Mouse (Mus musculus) CD8-positive naive resting alpha-beta T cell, adult 2 months (primary cell): Measurements from ENCODE around the gene Gpr85.
"Not testable (repeated sequence)": the region's sequence is repeated elsewhere in the genome, so short reads cannot be mapped to it uniquely, and the experiment has no call there.

ENCODE experiments used
- DNase-seq, 2 experiments: peaks; one replicate each; pipeline ENCODE4 v3.0.0; 2022; ENCODE audit warnings: low read depth in 2 of 2, low spot score in 2 of 2

Gene Gpr85

GRCm38 (mm10) chr6:13839345-13840054 lies at the start of gene Gpr85:
Gene Gpr85 (minus strand): TSS chr6:13839942.
- DNase-seq: no peak

GRCm38 (mm10) chr6:13884877-13885592 lies 45.3 kb upstream of the Gpr85 start:
- DNase-seq: no peak

- DNase-seq: no peak
Measured at GRCm38 (mm10) chr6:13882919-13883318, 43.2 kb upstream of the Gpr85 start.

- DNase-seq: no peak
Measured at GRCm38 (mm10) chr6:13873959-13874358, 34.2 kb upstream of the Gpr85 start.

- DNase-seq: no peak
Measured at GRCm38 (mm10) chr6:13872076-13872475, 32.3 kb upstream of the Gpr85 start.

GRCm38 (mm10) chr6:13871625-13871958 lies 31.9 kb upstream of the Gpr85 start:
- DNase-seq: no peak

GRCm38 (mm10) chr6:13870919-13871624 lies 31.3 kb upstream of the Gpr85 start, which contains the start of gene 2610001J05Rik:
Gene 2610001J05Rik (minus strand): TSS chr6:13871518.
- DNase-seq: peak; percentile 79 to 83

GRCm38 (mm10) chr6:13870289-13870741 lies 30.6 kb upstream of the Gpr85 start:
- DNase-seq: no peak

- no peak for DNase-seq
Measured at GRCm38 (mm10) chr6:13860596-13860995, 20.9 kb upstream of the Gpr85 start.

GRCm38 (mm10) chr6:13859877-13860585 lies 20.3 kb upstream of the Gpr85 start:
- no peak for DNase-seq

- DNase-seq: no peak
Measured at GRCm38 (mm10) chr6:13854230-13854629, 14.5 kb upstream of the Gpr85 start.

- no peak for DNase-seq
Measured at GRCm38 (mm10) chr6:13853244-13853643, 13.5 kb upstream of the Gpr85 start.

GRCm38 (mm10) chr6:13846031-13846430 lies 6.3 kb upstream of the Gpr85 start:
- DNase-seq: not testable (repeated sequence)

- DNase-seq: peak in 1 of 2 experiments; percentile 11
Measured at GRCm38 (mm10) chr6:13838677-13839344, 931 bp downstream of the Gpr85 start.

- DNase-seq: no peak
Measured at GRCm38 (mm10) chr6:13837916-13838676, 1.6 kb downstream of the Gpr85 start.

- DNase-seq: no peak
Measured at GRCm38 (mm10) chr6:13836967-13837570, 2.7 kb downstream of the Gpr85 start.

- no peak for DNase-seq
Measured at GRCm38 (mm10) chr6:13835720-13836665, 3.7 kb downstream of the Gpr85 start.

- DNase-seq: no peak
Measured at GRCm38 (mm10) chr6:13832770-13833169, 7.0 kb downstream of the Gpr85 start.
